Mouse (Mus musculus) CD4-positive, CD25-positive, alpha-beta regulatory T cell, adult 4 months (primary cell): ENCODE data around the gene Copb2. TPM values are rescaled to one million over a fixed set of nuclear protein-coding genes. Genes with fewer than 3 reads are reported as not detected.

Experiments
- polyA plus RNA-seq, 2 experiments: library from polyadenylated mRNA; unstranded; fragments of 100-300 nt; shearing (Covaris generic); gene quantifications; one replicate each; pipeline ENCODE4 v1.2.1; 2017

Gene Copb2
- polyA plus RNA-seq, 2 experiments from 2014 or later = 92.6 to 93.8 TPM

Other genes with a start within 250 kb of the Copb2 start
- under 1 TPM in 1 of 2 experiments, not detected in 1; 0.29 TPM for gene Rbp1, start 140.8 kb upstream of the Copb2 start, polyA plus RNA-seq
- gene Rbp2, start 77.6 kb upstream of the Copb2 start, polyA plus RNA-seq = not detected
- gene Mrps22, start 37.9 kb downstream of the Copb2 start, polyA plus RNA-seq = 10 to 100 TPM in 1 of 2 experiments, 1 to 10 TPM in 1; 9.4 to 18.6 TPM